Mouse (Mus musculus): ENCODE measurements at regions not wholly inside any gene's neighbourhood (a gene's known extent, or its start where the extent isn't known, plus 50 kb on each side); places are given as distances from the start of the nearest gene placed in this dataset.

GRCm38 (mm10) chr4:11903861-11904260 lies 77.2 kb downstream of the Gm10604 start:
- no peak for ATAC-seq (ENCODE audit: poor library complexity, severe bottlenecking)

- no peak for ATAC-seq (ENCODE audit: poor library complexity, severe bottlenecking)
Observed at GRCm38 (mm10) chr4:11903401-11903800, 77.7 kb downstream of the Gm10604 start.

DNA sequence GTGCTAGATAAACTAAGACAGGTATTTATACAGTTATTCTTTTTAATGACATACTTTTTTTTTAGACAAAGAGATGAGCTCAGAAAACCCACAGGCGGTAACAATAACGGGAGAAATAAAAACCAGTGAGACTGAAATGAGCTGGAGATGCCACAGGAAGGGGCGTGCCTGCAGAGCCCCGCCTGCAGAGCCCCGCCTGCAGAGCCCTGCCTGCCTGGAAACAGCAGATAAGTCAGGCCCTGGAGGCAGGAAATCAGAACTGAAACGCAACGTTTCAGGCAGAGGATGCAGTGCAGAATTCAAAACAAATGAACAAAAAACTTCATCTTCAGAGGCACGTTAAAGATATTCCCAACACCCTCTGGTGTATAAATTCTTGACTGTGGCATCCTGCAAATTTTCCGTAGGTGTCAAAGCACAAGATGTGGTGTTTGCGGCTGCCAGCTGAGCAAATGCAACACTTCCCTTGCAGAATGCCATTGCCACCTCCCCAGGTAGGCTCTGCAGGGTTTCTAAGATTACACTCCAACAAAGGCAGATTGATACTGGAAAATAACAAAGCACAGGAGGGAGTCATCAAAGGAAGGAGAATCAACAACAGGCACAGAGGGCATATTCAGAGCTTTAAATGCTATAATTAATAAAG lies 81.0 kb downstream of the Gm10604 start:
- peak; percentile 96 for ATAC-seq (ENCODE audit: poor library complexity, severe bottlenecking)

DNA sequence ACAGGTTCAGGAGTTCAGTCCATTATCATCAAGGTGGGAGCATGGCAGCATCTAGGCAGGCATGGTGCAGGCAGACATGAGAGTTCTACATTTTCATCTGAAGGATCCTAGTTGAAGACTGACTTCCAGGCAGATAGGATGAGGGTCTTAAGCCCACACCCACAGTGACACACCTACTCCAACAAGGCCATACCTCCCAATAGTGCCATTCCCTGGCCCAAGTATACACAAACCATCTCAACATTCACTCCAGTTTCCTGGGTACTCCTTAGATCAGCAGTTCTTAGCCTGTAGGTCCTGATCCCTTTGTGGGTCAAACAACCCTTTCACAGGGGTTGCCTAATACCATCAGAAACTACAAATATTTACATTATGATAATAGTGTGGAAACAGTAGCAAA lies 83.8 kb downstream of the Gm10604 start:
- no peak for ATAC-seq (ENCODE audit: poor library complexity, severe bottlenecking)

DNA sequence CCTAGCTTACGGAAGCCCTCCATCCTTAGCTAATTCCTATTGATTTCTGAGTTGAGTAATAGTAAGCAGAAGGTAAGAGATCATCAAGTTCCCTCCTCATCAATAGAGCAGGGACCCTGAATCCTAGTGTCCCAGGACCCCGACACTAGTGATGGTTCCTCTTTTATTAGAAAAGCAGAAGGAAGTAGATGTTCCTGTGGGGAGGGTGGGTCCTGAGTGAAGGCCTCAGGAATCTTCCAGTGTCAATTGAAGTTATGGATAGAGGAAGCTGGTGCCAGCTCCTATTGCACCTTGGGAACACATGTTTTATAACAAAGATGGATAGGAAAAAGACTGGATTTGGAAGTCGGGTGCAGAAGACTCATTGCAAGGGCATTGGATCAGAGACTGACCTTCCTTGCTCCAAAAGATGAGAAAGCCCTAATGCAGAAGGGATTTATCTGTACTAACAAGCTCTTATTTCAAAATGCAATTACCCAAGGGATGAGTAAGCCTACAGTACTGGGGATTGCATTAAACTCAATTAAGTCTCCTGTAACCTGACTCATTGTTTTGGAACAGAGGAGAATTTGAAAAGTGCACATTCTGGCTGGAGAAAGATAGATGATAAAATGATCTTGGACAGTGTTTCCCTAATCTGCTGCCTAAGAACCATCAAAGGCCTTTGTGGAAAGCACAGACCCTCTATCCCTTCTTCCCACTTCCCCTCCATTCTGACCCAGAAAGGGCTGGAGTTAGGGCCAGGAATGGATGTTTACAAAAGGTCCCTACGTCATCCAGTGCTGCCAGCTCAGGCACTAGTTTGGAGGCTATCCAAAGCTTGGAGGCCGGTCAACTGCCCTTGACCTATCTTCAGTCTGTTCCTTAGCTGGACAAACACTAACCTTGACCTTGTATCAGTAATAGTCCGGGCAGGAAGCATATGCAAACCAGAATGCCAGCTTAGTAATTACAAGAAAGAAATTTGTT lies 84.9 kb downstream of the Gm10604 start:
- peak; percentile 30; the same call in 1 of the 2 replicates for ATAC-seq (ENCODE audit: poor library complexity, severe bottlenecking)

- ATAC-seq (ENCODE audit: poor library complexity, severe bottlenecking): no peak
Observed at GRCm38 (mm10) chr4:11893560-11894205, 87.4 kb downstream of the Gm10604 start.

- ATAC-seq (ENCODE audit: poor library complexity, severe bottlenecking): no peak
Observed at GRCm38 (mm10) chr4:11889039-11889600, 91.9 kb downstream of the Gm10604 start.

DNA sequence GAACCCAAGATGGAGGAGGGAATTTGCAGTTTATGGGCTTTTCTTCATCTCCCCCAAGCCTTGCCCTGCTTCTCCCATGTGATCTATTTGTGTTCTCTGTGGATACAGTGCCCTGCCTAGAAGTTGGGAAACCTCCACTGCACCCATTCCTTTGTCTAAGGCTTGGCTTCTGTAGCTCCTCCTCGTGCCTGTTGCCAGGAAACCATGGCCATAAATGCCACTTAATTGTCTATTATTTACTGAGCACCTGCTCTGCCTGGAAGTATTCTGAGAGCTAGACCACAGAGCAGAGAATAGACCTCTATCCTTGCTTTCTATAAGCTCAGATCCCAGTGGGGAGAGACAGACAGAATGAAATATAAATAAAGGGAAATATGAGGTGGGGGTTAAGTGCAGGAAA lies 93.7 kb downstream of the Gm10604 start:
- ATAC-seq (ENCODE audit: poor library complexity, severe bottlenecking): no peak

- no peak for ATAC-seq (ENCODE audit: poor library complexity, severe bottlenecking)
Observed at GRCm38 (mm10) chr4:11885499-11885898, 95.6 kb downstream of the Gm10604 start.

- no peak for ATAC-seq (ENCODE audit: poor library complexity, severe bottlenecking)
Observed at GRCm38 (mm10) chr4:11884818-11885217, 96.2 kb downstream of the Gm10604 start.

GRCm38 (mm10) chr4:11883295-11883694 lies 97.8 kb downstream of the Gm10604 start:
- no peak for ATAC-seq (ENCODE audit: poor library complexity, severe bottlenecking)

DNA sequence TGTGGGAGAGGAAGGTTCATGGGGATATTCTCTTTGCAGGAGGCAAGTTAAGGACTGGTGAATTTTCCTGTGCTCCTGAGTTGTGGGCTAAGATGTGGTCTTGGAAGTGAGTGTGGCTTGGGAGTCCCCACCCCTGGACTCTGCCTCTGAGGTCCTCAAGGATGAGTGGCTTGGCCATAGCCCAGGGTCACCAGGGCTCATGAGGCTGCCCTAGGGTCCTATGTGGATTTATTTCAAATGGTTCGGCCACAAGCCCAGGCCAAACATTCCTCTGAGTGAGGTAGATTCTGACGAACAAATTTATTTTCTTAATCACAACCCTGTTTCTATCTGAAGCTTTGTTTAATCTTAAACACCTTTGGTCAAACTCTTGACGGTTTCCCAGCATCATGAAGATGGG lies 98.4 kb downstream of the Gm10604 start:
- no peak for ATAC-seq (ENCODE audit: poor library complexity, severe bottlenecking)

DNA sequence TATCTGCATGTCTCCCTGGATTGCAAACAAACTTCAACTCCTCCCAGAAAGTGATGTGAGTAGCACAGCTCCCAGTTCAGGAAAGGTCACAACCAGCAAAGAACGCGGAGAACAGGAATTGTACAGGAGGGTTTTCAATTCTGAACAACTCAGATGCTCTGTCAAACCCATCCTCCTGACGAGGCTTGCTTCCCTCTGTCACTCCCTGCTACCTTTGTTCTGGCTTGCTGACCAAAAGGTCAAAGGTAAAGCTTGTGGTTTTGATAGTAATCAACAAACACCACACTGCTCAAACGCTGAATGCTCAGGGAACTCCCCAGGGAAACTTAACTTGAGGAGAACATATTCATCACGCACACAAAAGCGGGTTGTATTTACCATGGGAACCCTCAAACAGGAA lies 102.4 kb downstream of the Gm10604 start:
- ATAC-seq (ENCODE audit: poor library complexity, severe bottlenecking): no peak

DNA sequence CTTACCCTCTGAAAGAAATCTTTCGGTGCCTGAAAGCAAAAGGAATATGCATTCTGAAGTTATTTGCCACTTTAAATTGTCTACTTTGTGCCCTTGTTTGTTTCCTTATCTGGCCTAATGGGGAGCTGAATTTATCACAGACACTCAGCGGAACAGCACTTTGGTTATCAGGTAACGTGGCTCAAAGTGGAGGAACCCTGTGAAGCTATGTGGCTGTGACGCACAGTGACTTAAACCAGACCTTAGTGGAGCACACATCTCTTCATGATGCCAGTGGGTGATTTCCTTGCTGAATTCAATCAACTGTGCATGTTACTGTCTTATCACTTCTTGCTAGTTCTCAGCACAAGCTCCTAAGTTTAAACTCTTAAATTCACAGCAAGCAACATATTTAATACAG lies 103.1 kb downstream of the Gm10604 start:
- ATAC-seq (ENCODE audit: poor library complexity, severe bottlenecking): no peak

DNA sequence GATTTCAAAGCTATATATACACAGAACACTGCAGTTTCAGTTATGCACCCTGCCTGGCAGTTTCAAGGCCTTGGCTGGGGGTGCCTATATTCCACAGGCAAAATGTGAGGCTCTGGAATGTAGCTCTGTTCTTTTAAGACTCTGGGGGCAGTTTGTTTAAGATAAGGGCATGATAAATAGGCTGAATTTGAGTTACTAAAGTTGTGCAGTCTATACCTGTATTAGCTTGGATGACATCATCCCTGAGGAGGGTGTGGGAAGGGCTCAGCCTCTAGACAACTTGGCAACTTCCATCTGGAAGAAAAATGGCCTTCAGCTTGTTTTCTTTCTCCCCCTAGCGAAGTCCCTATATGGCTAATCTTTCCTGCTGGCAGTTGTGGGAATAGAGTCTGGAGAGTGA lies 105.1 kb downstream of the Gm10604 start:
- no peak for ATAC-seq (ENCODE audit: poor library complexity, severe bottlenecking)

- no peak for ATAC-seq (ENCODE audit: poor library complexity, severe bottlenecking)
Observed at GRCm38 (mm10) chr4:11874586-11875264, 106.3 kb downstream of the Gm10604 start.

DNA sequence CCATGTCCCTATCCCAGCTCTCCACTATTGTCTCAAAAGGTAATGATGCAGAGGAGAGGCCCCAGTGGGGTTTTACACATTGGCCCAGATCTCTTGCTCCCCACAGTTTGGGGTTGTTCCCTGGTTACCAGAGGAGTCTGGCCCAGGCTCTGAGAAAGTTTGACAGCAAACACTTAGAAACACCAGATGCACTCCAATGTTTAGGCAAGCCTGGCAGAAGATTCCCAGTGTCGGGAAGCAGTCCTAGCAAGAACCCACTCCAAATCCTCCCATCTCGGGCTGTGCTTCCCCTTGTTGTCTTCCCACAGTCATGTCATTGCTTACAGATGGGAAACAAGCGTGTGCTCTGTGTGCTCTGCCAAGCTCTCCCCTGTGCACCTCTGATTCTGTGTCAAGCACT lies 109.0 kb downstream of the Gm10604 start:
- no peak for ATAC-seq (ENCODE audit: poor library complexity, severe bottlenecking)

DNA sequence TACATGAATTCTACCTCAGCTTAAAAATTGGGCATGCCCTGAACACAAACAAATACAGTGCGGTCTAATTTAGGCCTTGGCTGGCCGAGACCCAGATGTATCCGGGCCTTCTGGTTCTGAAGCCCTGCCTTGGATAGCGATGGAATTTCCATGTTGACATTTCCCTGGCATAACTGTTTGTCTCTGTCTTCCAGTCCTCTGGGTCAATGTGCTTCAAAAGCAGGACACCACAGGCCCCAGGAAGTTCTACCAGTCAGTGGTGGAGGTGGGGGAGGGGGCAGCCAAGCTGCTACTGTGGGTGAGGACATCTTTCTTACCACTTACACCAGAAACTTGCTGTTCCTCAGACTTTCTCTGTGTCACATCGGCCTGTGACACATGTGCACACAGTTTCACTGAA lies 111.3 kb downstream of the Gm10604 start:
- no peak for ATAC-seq (ENCODE audit: poor library complexity, severe bottlenecking)

DNA sequence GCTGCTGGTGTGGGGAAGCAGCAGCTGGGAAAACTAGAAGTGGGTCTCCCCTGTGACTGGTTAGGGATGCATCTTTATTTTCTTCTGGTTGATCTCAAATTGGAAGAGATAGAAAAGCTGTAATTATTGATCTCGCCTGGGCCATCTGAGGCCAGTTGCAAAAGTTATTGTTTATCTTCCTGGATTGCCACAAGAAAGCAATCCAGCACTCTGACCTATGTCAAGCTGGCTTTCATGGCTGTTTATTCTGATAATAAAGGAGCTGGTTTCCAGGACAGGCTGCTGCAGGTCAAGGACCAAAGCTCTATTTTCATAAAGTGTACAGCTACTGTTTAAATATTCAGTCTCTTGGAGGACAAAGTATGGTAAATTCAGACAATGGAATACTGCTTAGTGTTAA lies 112.5 kb downstream of the Gm10604 start:
- no peak for ATAC-seq (ENCODE audit: poor library complexity, severe bottlenecking)

All from megakaryocyte, adult 5-6 weeks (primary cell).